Mouse (Mus musculus): ENCODE results near the gene P2rx3.

- TF ChIP-seq POLR2A (IDR thresholded peaks at IDR 0.05; ENCODE audit: insufficient read length, low read depth) (no peak), POLR2AphosphoS2 (IDR thresholded peaks at IDR 0.05; ENCODE audit: insufficient read length, low read depth) (no peak), MAX (IDR thresholded peaks at IDR 0.05; ENCODE audit: low read depth) (no peak)
Observed at GRCm38 (mm10) chr2:85059677-85060076, 22.4 kb upstream of the P2rx3 start.
